Mouse (Mus musculus) spleen, adult 2 months (tissue): Measurements from ENCODE around the gene Crybg3. TPM values are rescaled to one million over a fixed set of nuclear protein-coding genes. Genes with fewer than 3 reads are reported as not detected.

Experiments used
- DNase-seq, 2 experiments: peaks; one replicate each; pipeline versions ENCODE4 v3.0.0 to v3.0.0-alpha.2; 2012 to 2021; ENCODE audit warnings: low spot score in 2 of 2, low read depth in 1 of 2
- H3K27ac ChIP-seq: fragments of 200-500 bp; 2 replicates; pipeline ENCODE4 v1.5.1; 2012; ENCODE audit warnings: low read length, inconsistent platforms; ENCODE audit not compliant: insufficient read depth
- H3K27me3 ChIP-seq: fragments of 200-500 bp; 2 replicates; pipeline ENCODE4 v1.6.1; 2012; ENCODE audit warnings: mild to moderate bottlenecking, moderate library complexity, low read length, inconsistent platforms; ENCODE audit not compliant: control insufficient read depth, insufficient read depth
- H3K36me3 ChIP-seq: fragments of 200-500 bp; 2 replicates; pipeline ENCODE4 v1.6.1; 2012; ENCODE audit warnings: mild to moderate bottlenecking, low read length, inconsistent platforms; ENCODE audit not compliant: control insufficient read depth, insufficient read depth
- H3K4me1 ChIP-seq: fragments of 200-500 bp; 2 replicates; pipeline ENCODE4 v1.6.1; 2011; ENCODE audit warnings: inconsistent platforms; ENCODE audit not compliant: control insufficient read depth, insufficient read depth, insufficient read length
- H3K4me3 ChIP-seq: fragments of 200-500 bp; 2 replicates; pipeline ENCODE4 v1.5.1; 2011; ENCODE audit warnings: mild to moderate bottlenecking, inconsistent platforms; ENCODE audit not compliant: insufficient read depth, insufficient read length; ENCODE audit errors: extremely low read depth
- CTCF ChIP-seq: fragments of 200-500 bp; IDR thresholded peaks from 2 replicates; pipeline ENCODE4 v1.5.1; 2011; ENCODE audit warnings: mild to moderate bottlenecking, inconsistent platforms; ENCODE audit not compliant: insufficient read depth, insufficient read length, insufficient replicate concordance; ENCODE audit errors: extremely low read depth
- POLR2A ChIP-seq: fragments of 200-500 bp; IDR thresholded peaks from 2 replicates; pipeline ENCODE4 v1.6.1; 2011; ENCODE audit warnings: low read depth, low read length, inconsistent platforms
- WGBS: fragments of 180-500 bp; shearing (Covaris S2); methylation state at CpG from one replicate; pipeline ENCODE4 v1.1.7; 2018; 5-methylcytosine and 5-hydroxymethylcytosine counted together
- polyA plus RNA-seq: library from polyadenylated mRNA; depleted of rRNA; stranded (reverse); fragments of >200 nt; gene quantifications from 2 replicates; pipeline ENCODE4 v1.2.3, GENCODE M21; 2012

The Crybg3 gene
- polyA plus RNA-seq, 1 experiment, result 1.1 TPM

GRCm38 (mm10) chr16:59567721-59568381 lies 32.9 kb downstream of the Crybg3 start:
- no peak overlapping the region for H3K27ac ChIP-seq
- no peak for TF ChIP-seq POLR2A
- no peak for TF ChIP-seq CTCF
- DNase-seq, result no peak
- no peaks in the 10 kb centered on the region; the same call in 1 of the 2 replicates for H3K4me1 ChIP-seq
- WGBS, result 64% methylated on average over 10 of the region's 10 CpGs
- H3K27me3 ChIP-seq, result no peaks in the 10 kb centered on the region
- H3K36me3 ChIP-seq, result 0 out of 2 replicates have a peak, but pooled peaks cover 2% of the 10 kb centered on the region
- H3K4me3 ChIP-seq, result no peak overlapping the region

- Histone ChIP-seq H3K27me3 (no peaks in the 10 kb centered on the region), H3K36me3 (0 out of 2 replicates have a peak, but pooled peaks cover 2% of the 10 kb centered on the region), H3K4me3 (no peak overlapping the region), H3K27ac (no peak overlapping the region), H3K4me1 (no peaks in the 10 kb centered on the region; the same call in 1 of the 2 replicates)
- DNase-seq, result no peak
- 93% methylated on average over 4 of the region's 4 CpGs for WGBS
- TF ChIP-seq POLR2A (no peak), CTCF (no peak)
Observed at GRCm38 (mm10) chr16:59566437-59566836, 34.3 kb downstream of the Crybg3 start.

DNA sequence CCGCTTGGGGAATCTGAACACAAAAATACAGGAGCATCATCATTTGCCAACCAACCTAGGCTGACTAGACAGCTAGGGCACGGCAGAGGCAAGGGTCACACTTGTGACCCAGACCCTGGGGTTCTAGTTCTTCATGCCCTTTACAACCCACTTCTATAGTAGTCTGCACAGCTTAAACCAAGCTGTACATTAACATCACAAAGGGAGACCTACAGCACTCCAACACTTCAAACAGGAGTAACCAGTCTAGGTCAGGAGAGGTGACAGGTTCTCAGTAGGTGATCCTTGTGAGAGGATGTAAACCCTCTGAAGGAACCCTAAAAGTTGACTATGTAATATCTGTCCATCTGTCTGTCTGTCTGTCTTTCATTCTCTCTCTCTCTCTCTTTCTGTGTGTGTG lies 35.1 kb downstream of the Crybg3 start:
- DNase-seq, result no peak
- TF ChIP-seq CTCF (no peak), POLR2A (no peak)
- Histone ChIP-seq H3K27ac (no peak overlapping the region), H3K4me3 (no peak overlapping the region), H3K36me3 (0 out of 2 replicates have a peak, but pooled peaks cover 2% of the 10 kb centered on the region), H3K27me3 (no peaks in the 10 kb centered on the region), H3K4me1 (no peaks in the 10 kb centered on the region; the same call in 1 of the 2 replicates)
- 100% methylated on average over 2 of the region's 2 CpGs for WGBS

GRCm38 (mm10) chr16:59564025-59564424 lies 36.8 kb downstream of the Crybg3 start:
- WGBS, result 73% methylated on average over 5 of the region's 5 CpGs
- TF ChIP-seq CTCF (no peak), POLR2A (no peak)

DNA sequence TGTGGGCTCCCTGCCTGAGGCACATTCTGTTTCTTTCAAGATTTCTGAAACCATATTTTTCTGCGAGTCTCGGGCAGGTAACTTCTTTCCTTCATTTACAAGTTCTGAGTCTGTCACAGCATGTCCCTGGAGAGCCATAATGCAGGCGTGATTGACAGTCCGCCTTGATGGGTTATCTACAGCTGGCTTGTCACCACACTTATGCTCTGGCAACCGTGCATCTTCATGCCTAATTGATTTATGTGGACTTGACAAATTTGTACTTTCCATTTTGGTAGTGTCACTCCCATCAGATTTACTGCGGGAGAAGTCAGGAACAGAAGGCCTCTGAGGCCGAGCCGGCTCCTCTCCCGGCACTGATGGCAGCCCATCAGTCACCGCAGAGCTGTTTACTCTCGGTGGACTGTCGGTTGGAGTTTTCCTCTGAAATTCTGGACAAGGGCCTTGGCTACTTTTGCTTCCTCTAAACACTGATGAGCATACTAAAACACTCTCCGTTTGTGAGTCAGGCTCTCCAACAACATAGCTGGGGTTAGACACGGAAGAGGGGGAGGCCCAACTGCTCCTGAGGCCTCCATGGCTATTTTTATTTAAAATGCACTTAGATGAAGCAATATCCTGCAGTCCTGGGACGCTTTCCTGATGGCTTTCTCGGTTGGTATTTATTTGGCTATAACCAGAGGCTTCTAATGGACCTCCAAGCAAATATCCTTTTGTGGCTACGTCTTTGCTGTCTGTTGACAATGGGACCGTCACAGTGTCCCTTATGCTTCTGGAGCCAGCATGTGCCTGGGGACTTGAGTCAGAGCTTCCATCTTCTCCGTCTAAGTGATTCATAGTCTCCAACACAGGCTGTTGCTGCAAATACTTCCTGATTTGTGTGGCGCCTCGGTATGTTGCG lies 41.2 kb downstream of the Crybg3 start:
- WGBS, result 81% methylated on average over 22 of the region's 22 CpGs
- TF ChIP-seq POLR2A, result no peak
- no peak for TF ChIP-seq CTCF
- Histone ChIP-seq H3K4me3 (no peak overlapping the region), H3K27me3 (no peaks in the 10 kb centered on the region), H3K36me3 (no peaks in the 10 kb centered on the region; the same call in 1 of the 2 replicates), H3K27ac (no peak overlapping the region), H3K4me1 (no peaks in the 10 kb centered on the region)
- DNase-seq, result no peak

More at GRCm38 (mm10) chr16:59564025-59564424, 36.8 kb downstream of the Crybg3 start:
- Histone ChIP-seq H3K4me1 (no peaks in the 10 kb centered on the region; the same call in 1 of the 2 replicates), H3K27me3 (no peaks in the 10 kb centered on the region), H3K4me3 (no peak overlapping the region), H3K36me3 (peaks cover 2% of the 10 kb centered on the region; the same call in 1 of the 2 replicates), H3K27ac (no peak overlapping the region)
- no peak for DNase-seq

GRCm38 (mm10) chr16:59558916-59559299 lies 41.9 kb downstream of the Crybg3 start:
- Histone ChIP-seq H3K27ac (no peak overlapping the region), H3K27me3 (no peaks in the 10 kb centered on the region)

More at GRCm38 (mm10) chr16:59558916-59559299, 41.9 kb downstream of the Crybg3 start:
- H3K4me1 ChIP-seq, result no peaks in the 10 kb centered on the region
- no peak for DNase-seq
- WGBS, result 85% methylated on average over 10 of the region's 10 CpGs
- TF ChIP-seq CTCF (no peak), POLR2A (no peak)
- no peak overlapping the region for H3K4me3 ChIP-seq
- no peaks in the 10 kb centered on the region; the same call in 1 of the 2 replicates for H3K36me3 ChIP-seq
